Mouse (Mus musculus): ENCODE measurements around the gene Kcnq2. TPM values are rescaled to one million over a fixed set of nuclear protein-coding genes. Genes with fewer than 3 reads are reported as not detected.

The Kcnq2 gene
- polyA plus RNA-seq, 1 experiment = 0.32 TPM

DNA sequence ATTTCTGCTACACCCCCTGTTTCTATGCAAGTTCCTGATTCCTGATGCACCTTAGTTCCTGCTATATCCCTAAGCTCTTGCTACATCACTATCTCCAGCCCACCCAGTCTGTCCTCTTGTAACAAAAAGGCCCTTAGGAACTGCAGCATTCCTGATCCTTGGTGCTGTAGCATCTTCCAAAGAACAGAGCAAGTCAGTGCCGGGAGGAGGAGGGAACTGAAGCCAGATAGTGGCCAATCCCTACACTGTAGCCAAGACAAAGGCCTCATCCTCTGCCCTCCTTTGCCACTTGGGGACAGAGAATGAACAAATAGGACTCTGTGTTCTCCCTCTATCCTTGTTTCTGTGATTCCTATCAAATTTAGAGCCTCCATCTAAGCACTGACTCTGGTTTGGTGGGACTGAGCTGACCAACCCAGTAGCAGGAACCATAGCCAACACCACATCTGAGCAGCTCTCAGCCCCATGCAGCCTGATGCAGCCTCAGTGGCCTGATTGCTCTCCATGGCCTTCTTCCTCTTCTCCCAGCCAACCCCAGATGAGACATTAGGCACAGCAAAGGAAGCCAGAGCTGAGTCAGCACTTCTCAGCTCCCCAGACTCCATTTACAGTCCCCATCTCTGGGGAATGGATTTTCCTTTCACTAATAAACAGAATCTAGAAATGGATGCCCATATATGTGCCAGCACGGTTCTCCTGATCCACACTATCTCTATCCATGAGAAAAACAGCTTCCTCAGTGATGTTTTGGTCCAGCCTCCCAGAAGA lies 8.6 kb upstream of the Kcnq2 start:
- no peak overlapping the region for H3K27ac ChIP-seq (ENCODE audit: control insufficient read depth, insufficient read depth, low read length)
- peaks cover 2% of the 10 kb centered on the region; the same call in 1 of the 2 replicates for H3K27me3 ChIP-seq (ENCODE audit: control insufficient read depth, insufficient read depth, low read length)
- H3K36me3 ChIP-seq (ENCODE audit: control insufficient read depth, insufficient read depth, low read length) = no peaks in the 10 kb centered on the region
- WGBS = 65% methylated on average over 2 of the region's 2 CpGs
- H3K4me3 ChIP-seq (ENCODE audit: control insufficient read depth, insufficient read depth, low read length) = no peak overlapping the region
- H3K4me1 ChIP-seq (replicated peaks; ENCODE audit: control insufficient read depth, insufficient read depth, low read length) = peaks cover 6% of the 10 kb centered on the region
- TF ChIP-seq POLR2A (IDR thresholded peaks at IDR 0.05; ENCODE audit: control insufficient read depth, extremely low read depth, insufficient read depth, low read length, poor library complexity) (no peak), CTCF (IDR thresholded peaks at IDR 0.05; ENCODE audit: borderline replicate concordance, control insufficient read depth, extremely low read depth, insufficient read depth, low read length, poor library complexity) (no peak)
- no peak for DNase-seq

- TF ChIP-seq POLR2A (IDR thresholded peaks at IDR 0.05; ENCODE audit: control insufficient read depth, extremely low read depth, insufficient read depth, low read length, poor library complexity) (no peak), CTCF (IDR thresholded peaks at IDR 0.05; ENCODE audit: borderline replicate concordance, control insufficient read depth, extremely low read depth, insufficient read depth, low read length, poor library complexity) (no peak)
- Histone ChIP-seq H3K36me3 (ENCODE audit: control insufficient read depth, insufficient read depth, low read length) (no peaks in the 10 kb centered on the region), H3K27me3 (ENCODE audit: control insufficient read depth, insufficient read depth, low read length) (no peaks in the 10 kb centered on the region; the same call in 1 of the 2 replicates), H3K4me3 (ENCODE audit: control insufficient read depth, insufficient read depth, low read length) (no peak overlapping the region), H3K4me1 (replicated peaks; ENCODE audit: control insufficient read depth, insufficient read depth, low read length) (no peaks in the 10 kb centered on the region), H3K27ac (ENCODE audit: control insufficient read depth, insufficient read depth, low read length) (no peak overlapping the region)
- no peak for DNase-seq
- 67% methylated on average over 8 of the region's 8 CpGs for WGBS
Measured at GRCm38 (mm10) chr2:181142703-181143135, 7.6 kb upstream of the Kcnq2 start.

GRCm38 (mm10) chr2:181139641-181140193 lies 4.6 kb upstream of the Kcnq2 start:
- 93% methylated on average over 5 of the region's 5 CpGs for WGBS
- Histone ChIP-seq H3K36me3 (ENCODE audit: control insufficient read depth, insufficient read depth, low read length) (no peaks in the 10 kb centered on the region), H3K27ac (ENCODE audit: control insufficient read depth, insufficient read depth, low read length) (no peak overlapping the region), H3K4me1 (replicated peaks; ENCODE audit: control insufficient read depth, insufficient read depth, low read length) (no peaks in the 10 kb centered on the region), H3K27me3 (ENCODE audit: control insufficient read depth, insufficient read depth, low read length) (no peaks in the 10 kb centered on the region; the same call in 1 of the 2 replicates), H3K4me3 (ENCODE audit: control insufficient read depth, insufficient read depth, low read length) (no peak overlapping the region)
- TF ChIP-seq POLR2A (IDR thresholded peaks at IDR 0.05; ENCODE audit: control insufficient read depth, extremely low read depth, insufficient read depth, low read length, poor library complexity) = no peak
- TF ChIP-seq CTCF (IDR thresholded peaks at IDR 0.05; ENCODE audit: borderline replicate concordance, control insufficient read depth, extremely low read depth, insufficient read depth, low read length, poor library complexity) = no peak
- no peak for DNase-seq

DNA sequence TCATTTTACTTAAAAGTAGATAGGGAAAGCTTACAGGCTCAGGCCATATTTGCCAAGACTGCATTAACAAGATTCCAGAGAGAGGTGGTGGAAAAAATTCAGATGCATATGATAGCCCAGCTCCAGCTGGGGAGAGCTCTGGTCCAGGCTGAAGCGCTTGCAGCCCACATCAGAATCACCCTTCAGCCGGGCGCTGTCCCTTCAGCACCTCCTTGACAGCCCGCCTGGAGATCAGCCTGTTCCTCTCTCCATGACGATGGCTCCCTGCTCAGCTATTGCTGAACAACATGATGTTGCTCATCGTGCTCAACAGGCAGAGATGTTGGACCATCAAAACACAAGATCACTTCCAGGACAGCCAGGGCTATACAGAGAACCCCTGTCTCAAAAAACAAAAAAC lies 1.8 kb upstream of the Kcnq2 start:
- H3K4me1 ChIP-seq (replicated peaks; ENCODE audit: control insufficient read depth, insufficient read depth, low read length) = no peaks in the 10 kb centered on the region

DNA sequence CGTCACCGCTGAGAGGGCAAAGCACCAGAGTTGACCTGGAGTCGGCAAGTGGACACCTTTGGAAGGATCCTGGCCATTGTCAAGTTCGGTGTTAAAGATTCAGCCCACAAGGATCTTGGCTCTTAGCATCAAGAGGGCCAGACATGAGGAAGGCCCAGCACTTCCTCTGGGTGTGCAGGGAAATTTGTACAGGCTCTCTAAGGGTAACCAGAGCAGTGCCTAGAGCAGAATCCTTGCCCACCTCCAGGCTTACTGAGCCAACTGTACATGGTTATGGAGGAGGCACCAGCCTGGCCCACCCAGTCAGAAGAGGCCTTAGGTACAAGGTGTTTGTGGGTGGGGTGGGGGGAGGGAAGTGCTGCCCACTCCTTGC lies 332 bp upstream of the Kcnq2 start:
- WGBS = 17% methylated on average over 4 of the region's 4 CpGs
- no peak for DNase-seq
- no peak overlapping the region for H3K27ac ChIP-seq (ENCODE audit: control insufficient read depth, insufficient read depth, low read length)
- H3K4me3 ChIP-seq (ENCODE audit: control insufficient read depth, insufficient read depth, low read length) = no peak overlapping the region
- no peak for TF ChIP-seq CTCF (IDR thresholded peaks at IDR 0.05; ENCODE audit: borderline replicate concordance, control insufficient read depth, extremely low read depth, insufficient read depth, low read length, poor library complexity)
- no peaks in the 10 kb centered on the region; the same call in 1 of the 2 replicates for H3K27me3 ChIP-seq (ENCODE audit: control insufficient read depth, insufficient read depth, low read length)
- H3K36me3 ChIP-seq (ENCODE audit: control insufficient read depth, insufficient read depth, low read length) = no peaks in the 10 kb centered on the region
- H3K4me1 ChIP-seq (replicated peaks; ENCODE audit: control insufficient read depth, insufficient read depth, low read length) = no peaks in the 10 kb centered on the region

More for the DNA sequence above, 1.8 kb upstream of the Kcnq2 start:
- TF ChIP-seq POLR2A (IDR thresholded peaks at IDR 0.05; ENCODE audit: control insufficient read depth, extremely low read depth, insufficient read depth, low read length, poor library complexity) = no peak
- no peak for TF ChIP-seq CTCF (IDR thresholded peaks at IDR 0.05; ENCODE audit: borderline replicate concordance, control insufficient read depth, extremely low read depth, insufficient read depth, low read length, poor library complexity)
- WGBS = 8% methylated on average over 6 of the region's 6 CpGs
- H3K4me3 ChIP-seq (ENCODE audit: control insufficient read depth, insufficient read depth, low read length) = no peak overlapping the region
- no peak overlapping the region for H3K27ac ChIP-seq (ENCODE audit: control insufficient read depth, insufficient read depth, low read length)
- no peak for DNase-seq
- no peaks in the 10 kb centered on the region for H3K36me3 ChIP-seq (ENCODE audit: control insufficient read depth, insufficient read depth, low read length)
- no peaks in the 10 kb centered on the region; the same call in 1 of the 2 replicates for H3K27me3 ChIP-seq (ENCODE audit: control insufficient read depth, insufficient read depth, low read length)

- Histone ChIP-seq H3K27me3 (ENCODE audit: control insufficient read depth, insufficient read depth, low read length) (no peaks in the 10 kb centered on the region; the same call in 1 of the 2 replicates), H3K27ac (ENCODE audit: control insufficient read depth, insufficient read depth, low read length) (no peak overlapping the region), H3K4me1 (replicated peaks; ENCODE audit: control insufficient read depth, insufficient read depth, low read length) (no peaks in the 10 kb centered on the region), H3K4me3 (ENCODE audit: control insufficient read depth, insufficient read depth, low read length) (no peak overlapping the region), H3K36me3 (ENCODE audit: control insufficient read depth, insufficient read depth, low read length) (no peaks in the 10 kb centered on the region)
- DNase-seq = no peak
- TF ChIP-seq CTCF (IDR thresholded peaks at IDR 0.05; ENCODE audit: borderline replicate concordance, control insufficient read depth, extremely low read depth, insufficient read depth, low read length, poor library complexity) = no peak
- no peak for TF ChIP-seq POLR2A (IDR thresholded peaks at IDR 0.05; ENCODE audit: control insufficient read depth, extremely low read depth, insufficient read depth, low read length, poor library complexity)
- 14% methylated on average over 22 of the region's 22 CpGs for WGBS
Measured at GRCm38 (mm10) chr2:181133837-181134590, 1.1 kb downstream of the Kcnq2 start.
